Mouse (Mus musculus) erythroblast, embryonic 14.5 days (primary cell): ENCODE results near the gene Sh3kbp1. TPM values are rescaled to one million over a fixed set of nuclear protein-coding genes. Genes with fewer than 3 reads are reported as not detected.

ENCODE experiments used
- H3K27me3 ChIP-seq: 2 replicates; pipeline ENCODE4 v1.6.1; 2012; ENCODE audit warnings: inconsistent platforms; ENCODE audit not compliant: control insufficient read depth
- H3K36me3 ChIP-seq: 2 replicates; pipeline ENCODE4 v1.6.1; 2012; ENCODE audit warnings: mild to moderate bottlenecking, inconsistent platforms; ENCODE audit not compliant: control insufficient read depth
- H3K4me1 ChIP-seq: 2 replicates; pipeline ENCODE4 v1.6.1; 2012; ENCODE audit warnings: inconsistent platforms; ENCODE audit not compliant: control insufficient read depth
- H3K4me3 ChIP-seq: replicated peaks from 2 replicates; pipeline ENCODE3; 2012; ENCODE audit warnings: moderate library complexity, mild to moderate bottlenecking, inconsistent platforms
- H3K9me3 ChIP-seq: 2 replicates; pipeline ENCODE4 v1.6.1; 2012; ENCODE audit warnings: low read length, inconsistent platforms, mixed read lengths; ENCODE audit not compliant: control insufficient read depth
- GATA1 ChIP-seq: IDR thresholded peaks from 2 replicates; pipeline ENCODE4 v1.6.1; 2012; ENCODE audit warnings: low read length, inconsistent platforms, mixed read lengths
- TAL1 ChIP-seq: IDR thresholded peaks from 3 replicates; pipeline ENCODE4 v1.6.1; 2012; ENCODE audit warnings: low read length, inconsistent platforms, mixed read lengths
- polyA plus RNA-seq: library from polyadenylated mRNA; stranded (reverse); fragments of >175 nt; gene quantifications from 2 replicates; pipeline ENCODE4 v1.2.3, GENCODE M21; 2012

Sh3kbp1 gene
- polyA plus RNA-seq, 1 experiment: 0.31 TPM

- H3K36me3 ChIP-seq: no peaks in the 10 kb centered on the region
- no peaks in the 10 kb centered on the region for H3K9me3 ChIP-seq
- no peaks in the 10 kb centered on the region for H3K4me1 ChIP-seq
- H3K4me3 ChIP-seq: no peak overlapping the region
- TF ChIP-seq TAL1 (no peak), GATA1 (no peak)
- H3K27me3 ChIP-seq: no peaks in the 10 kb centered on the region
Measured at GRCm38 (mm10) chrX:159837379-159837778, 210.3 kb downstream of the Sh3kbp1 start.

GRCm38 (mm10) chrX:159839786-159840185 lies 212.7 kb downstream of the Sh3kbp1 start:
- Histone ChIP-seq H3K4me3 (no peak overlapping the region), H3K36me3 (no peaks in the 10 kb centered on the region), H3K27me3 (no peaks in the 10 kb centered on the region), H3K4me1 (no peaks in the 10 kb centered on the region), H3K9me3 (no peaks in the 10 kb centered on the region)
- TF ChIP-seq TAL1 (no peak), GATA1 (no peak)

- H3K27me3 ChIP-seq: no peaks in the 10 kb centered on the region
- H3K36me3 ChIP-seq: no peaks in the 10 kb centered on the region
- H3K4me3 ChIP-seq: no peak overlapping the region
- no peaks in the 10 kb centered on the region for H3K9me3 ChIP-seq
- H3K4me1 ChIP-seq: no peaks in the 10 kb centered on the region
- TF ChIP-seq TAL1 (no peak), GATA1 (no peak)
Measured at GRCm38 (mm10) chrX:159840225-159840624, 213.2 kb downstream of the Sh3kbp1 start.

- Histone ChIP-seq H3K36me3 (no peaks in the 10 kb centered on the region), H3K27me3 (no peaks in the 10 kb centered on the region), H3K4me1 (no peaks in the 10 kb centered on the region), H3K9me3 (no peaks in the 10 kb centered on the region), H3K4me3 (no peak overlapping the region)
- TF ChIP-seq GATA1 (no peak), TAL1 (no peak)
Measured at GRCm38 (mm10) chrX:159850722-159851121, 223.7 kb downstream of the Sh3kbp1 start.

- H3K36me3 ChIP-seq: no peaks in the 10 kb centered on the region
- H3K27me3 ChIP-seq: no peaks in the 10 kb centered on the region
- no peak for TF ChIP-seq TAL1
- no peak for TF ChIP-seq GATA1
- no peak overlapping the region for H3K4me3 ChIP-seq
- H3K4me1 ChIP-seq: no peaks in the 10 kb centered on the region
- no peaks in the 10 kb centered on the region for H3K9me3 ChIP-seq
Measured at GRCm38 (mm10) chrX:159856866-159857265, 229.8 kb downstream of the Sh3kbp1 start.

- Histone ChIP-seq H3K27me3 (no peaks in the 10 kb centered on the region), H3K4me3 (no peak overlapping the region), H3K9me3 (no peaks in the 10 kb centered on the region), H3K36me3 (no peaks in the 10 kb centered on the region), H3K4me1 (no peaks in the 10 kb centered on the region)
- TF ChIP-seq TAL1 (no peak), GATA1 (no peak)
Measured at GRCm38 (mm10) chrX:159858126-159858525, 231.1 kb downstream of the Sh3kbp1 start.

GRCm38 (mm10) chrX:159860841-159861530 lies 233.9 kb downstream of the Sh3kbp1 start:
- H3K4me1 ChIP-seq: no peaks in the 10 kb centered on the region
- no peak overlapping the region for H3K4me3 ChIP-seq
- H3K36me3 ChIP-seq: no peaks in the 10 kb centered on the region
- no peaks in the 10 kb centered on the region for H3K27me3 ChIP-seq
- TF ChIP-seq TAL1 (no peak), GATA1 (no peak)
- H3K9me3 ChIP-seq: no peaks in the 10 kb centered on the region

- no peaks in the 10 kb centered on the region for H3K27me3 ChIP-seq
- TF ChIP-seq TAL1: no peak
- TF ChIP-seq GATA1: no peak
- no peaks in the 10 kb centered on the region for H3K4me1 ChIP-seq
- no peak overlapping the region for H3K4me3 ChIP-seq
- no peaks in the 10 kb centered on the region for H3K9me3 ChIP-seq
- no peaks in the 10 kb centered on the region for H3K36me3 ChIP-seq
Measured at GRCm38 (mm10) chrX:159867660-159868059, 240.6 kb downstream of the Sh3kbp1 start.

- Histone ChIP-seq H3K9me3 (no peaks in the 10 kb centered on the region), H3K36me3 (no peaks in the 10 kb centered on the region), H3K4me3 (no peak overlapping the region), H3K27me3 (no peaks in the 10 kb centered on the region), H3K4me1 (no peaks in the 10 kb centered on the region)
- TF ChIP-seq TAL1 (no peak), GATA1 (no peak)
Measured at GRCm38 (mm10) chrX:159872521-159872920, 245.4 kb downstream of the Sh3kbp1 start.

GRCm38 (mm10) chrX:159877770-159878169 lies 250.7 kb downstream of the Sh3kbp1 start:
- no peaks in the 10 kb centered on the region for H3K27me3 ChIP-seq
- H3K9me3 ChIP-seq: no peaks in the 10 kb centered on the region
- TF ChIP-seq GATA1 (no peak), TAL1 (no peak)
- H3K4me1 ChIP-seq: no peaks in the 10 kb centered on the region
- no peak overlapping the region for H3K4me3 ChIP-seq
- H3K36me3 ChIP-seq: no peaks in the 10 kb centered on the region
